Mouse (Mus musculus) neural tube, embryonic 14.5 days (tissue): ENCODE measurements around the gene Lgals3. TPM values are rescaled to one million over a fixed set of nuclear protein-coding genes. Genes with fewer than 3 reads are reported as not detected.
A peak's percentile ranks its signal among the peaks of the same experiment; 100 is the strongest.

ENCODE experiments used
- ATAC-seq: fragments of 200-750 bp; cut with Nextera tagmentation; 2 replicates; pipeline ENCODE4 v1.8.0; 2017; ENCODE audit warnings: low read depth, mild to moderate bottlenecking, moderate TSS enrichment, moderate library complexity
- H3K27ac ChIP-seq: fragments of 300-500 bp; sonication (generic); 2 replicates; pipeline ENCODE4 v1.5.1; 2014; ENCODE audit warnings: low read depth, mild to moderate bottlenecking, control low read depth, low read length, moderate library complexity, mixed read lengths
- H3K27me3 ChIP-seq: fragments of 300-500 bp; sonication (generic); 2 replicates; pipeline ENCODE4 v1.6.1; 2014; ENCODE audit warnings: low read length; ENCODE audit not compliant: control insufficient read depth, insufficient read depth
- H3K36me3 ChIP-seq: fragments of 300-500 bp; sonication (generic); 2 replicates; pipeline ENCODE4 v1.6.1; 2014; ENCODE audit warnings: low read length, mixed read lengths; ENCODE audit not compliant: control insufficient read depth, insufficient read depth
- H3K4me1 ChIP-seq: fragments of 300-500 bp; sonication (generic); 2 replicates; pipeline ENCODE4 v1.6.1; 2014; ENCODE audit warnings: low read length; ENCODE audit not compliant: control insufficient read depth, insufficient read depth
- H3K4me2 ChIP-seq: fragments of 300-500 bp; sonication (generic); 2 replicates; pipeline ENCODE4 v1.6.1; 2014; ENCODE audit warnings: mild to moderate bottlenecking, low read depth, low read length, control low read depth
- H3K4me3 ChIP-seq: fragments of 300-500 bp; sonication (generic); 2 replicates; pipeline ENCODE4 v1.5.1; 2014; ENCODE audit warnings: low read depth, low read length, control low read depth, mixed read lengths
- H3K9ac ChIP-seq: fragments of 300-500 bp; sonication (generic); replicated peaks from 2 replicates; pipeline ENCODE4 v1.6.1; 2014; ENCODE audit warnings: low read depth, mild to moderate bottlenecking, control low read depth, low read length, mixed read lengths
- H3K9me3 ChIP-seq: fragments of 300-500 bp; sonication (generic); 2 replicates; pipeline ENCODE4 v1.6.1; 2016; ENCODE audit warnings: low read length; ENCODE audit not compliant: control insufficient read depth
- WGBS: fragments of 180-500 bp; shearing (Covaris S2); extraction: QIAGEN DNeasy Blood & Tissue Kit; methylation state at CpG from one replicate; pipeline ENCODE4 v1.1.7; 2014; 5-methylcytosine and 5-hydroxymethylcytosine counted together
- polyA plus RNA-seq: library from polyadenylated mRNA; unstranded; fragments of >200 nt; fragmentation: Nextera tagmentation; extraction: Ambion mirVana; gene quantifications from 2 replicates; pipeline ENCODE4 v1.2.1, GENCODE M21; 2014

The Lgals3 gene
- polyA plus RNA-seq, 1 experiment from 2014 or later: 2.2 TPM

GRCm38 (mm10) chr14:47402735-47403134 lies 35.2 kb downstream of the Lgals3 start:
- 94% methylated on average over 8 of the region's 8 CpGs for WGBS
- Histone ChIP-seq H3K4me2 (no peak overlapping the region), H3K4me3 (no peak overlapping the region), H3K27me3 (no peaks in the 10 kb centered on the region), H3K36me3 (no peaks in the 10 kb centered on the region), H3K27ac (no peak overlapping the region), H3K9me3 (no peaks in the 10 kb centered on the region), H3K4me1 (no peaks in the 10 kb centered on the region), H3K9ac (no peak overlapping the region)
- ATAC-seq: no peak

DNA sequence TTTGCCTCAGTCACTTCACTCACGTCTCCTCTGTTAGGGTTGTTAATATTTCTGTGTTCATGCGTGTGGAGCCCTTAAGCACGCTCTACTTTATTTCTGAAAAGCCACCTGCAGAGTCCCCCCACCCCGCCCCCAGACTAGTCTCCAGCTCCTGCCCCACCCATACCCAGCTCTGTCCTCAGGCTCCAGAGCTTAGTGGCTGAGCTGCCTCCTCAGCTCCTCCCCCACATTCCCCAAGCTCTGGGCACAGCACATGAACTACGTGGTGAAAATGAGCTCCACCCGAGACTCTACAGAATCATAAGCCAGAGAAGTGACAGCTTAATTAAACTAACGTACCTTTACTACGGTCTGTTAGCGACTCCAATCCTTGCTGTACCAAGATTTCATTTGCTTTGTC lies 38.4 kb downstream of the Lgals3 start:
- H3K36me3 ChIP-seq: no peaks in the 10 kb centered on the region

GRCm38 (mm10) chr14:47417346-47417745 lies 49.8 kb downstream of the Lgals3 start:
- H3K36me3 ChIP-seq: no peaks in the 10 kb centered on the region
- H3K9ac ChIP-seq: no peak overlapping the region
- H3K27ac ChIP-seq: no peak overlapping the region
- no peaks in the 10 kb centered on the region for H3K27me3 ChIP-seq
- H3K4me2 ChIP-seq: peak overlapping the region; percentile 62
- WGBS: 33% methylated on average over 3 of the region's 3 CpGs
- peaks cover 4% of the 10 kb centered on the region; the same call in 1 of the 2 replicates for H3K4me1 ChIP-seq
- ATAC-seq: no peak
- H3K4me3 ChIP-seq: peak overlapping the region; percentile 40
- H3K9me3 ChIP-seq: no peaks in the 10 kb centered on the region

More for the DNA sequence above, 38.4 kb downstream of the Lgals3 start:
- Histone ChIP-seq H3K9me3 (no peaks in the 10 kb centered on the region), H3K27me3 (no peaks in the 10 kb centered on the region), H3K27ac (no peak overlapping the region), H3K4me3 (no peak overlapping the region), H3K9ac (no peak overlapping the region), H3K4me2 (no peak overlapping the region), H3K4me1 (no peaks in the 10 kb centered on the region)
- ATAC-seq: no peak
- WGBS: 90% methylated on average over 9 of the region's 9 CpGs

DNA sequence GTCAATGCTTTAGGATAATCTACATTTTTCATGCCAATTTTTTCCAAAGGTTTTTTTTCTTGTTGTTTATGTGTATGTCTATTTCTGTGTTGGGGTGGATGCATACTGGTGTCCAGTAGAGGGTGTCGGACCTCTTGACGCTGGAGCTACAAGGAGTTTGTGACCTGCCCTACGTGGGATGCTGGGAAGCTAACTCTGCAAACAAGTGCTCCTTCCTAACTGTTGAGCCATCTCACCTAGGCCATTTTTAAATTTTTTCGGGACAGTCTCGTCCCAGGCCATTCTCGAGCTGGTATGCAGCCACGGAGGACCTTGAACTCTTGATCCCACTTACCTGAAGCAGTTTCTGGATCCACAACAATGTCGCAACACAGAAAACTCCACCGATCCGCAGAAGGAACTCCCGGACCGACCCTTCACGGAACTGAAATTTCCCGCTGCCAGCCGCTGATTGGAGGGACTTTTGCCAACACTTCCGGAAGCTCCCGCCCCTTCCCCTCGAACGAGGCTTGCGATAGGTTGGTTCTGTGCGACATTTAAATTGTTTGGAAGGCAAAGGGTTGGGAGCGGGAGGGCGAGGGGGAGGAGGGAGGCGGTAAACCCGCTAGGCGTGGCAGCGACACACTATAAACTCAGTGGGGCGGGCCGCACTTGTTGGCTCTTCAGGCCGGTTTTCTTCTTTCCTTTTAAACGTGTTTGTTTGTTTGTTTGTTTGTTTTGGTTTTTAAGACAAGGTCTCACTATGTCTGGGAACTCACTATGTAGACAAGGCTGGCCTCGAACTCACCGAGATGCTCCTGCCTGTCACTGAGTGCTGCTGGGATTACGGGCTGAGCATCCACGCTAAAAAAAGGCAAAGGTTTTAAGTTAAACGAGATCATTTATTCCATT lies 50.5 kb downstream of the Lgals3 start, which contains the start of gene Dlgap5:
Gene Dlgap5, minus strand, starts transcription at position 633 of the 891 bp plus-strand sequence.
- H3K4me3 ChIP-seq: peak within 1 kb of the TSS; percentile 40
- no peaks in the 10 kb centered on the region for H3K9me3 ChIP-seq
- H3K9ac ChIP-seq: no peak within 1 kb of the TSS
- peak within 1 kb of the TSS; percentile 62 for H3K4me2 ChIP-seq
- H3K27me3 ChIP-seq: no peaks in the 10 kb centered on the region
- H3K4me1 ChIP-seq: peaks cover 4% of the 10 kb centered on the region; the same call in 1 of the 2 replicates
- peak; percentile 99 for ATAC-seq
- no peak within 1 kb of the TSS for H3K27ac ChIP-seq
- 2% methylated on average over 36 of the region's 36 CpGs for WGBS
- no peaks in the 10 kb centered on the region for H3K36me3 ChIP-seq

- no peaks in the 10 kb centered on the region for H3K27me3 ChIP-seq
- no peak overlapping the region for H3K27ac ChIP-seq
- 53% methylated on average over 5 of the region's 5 CpGs for WGBS
- peak overlapping the region; percentile 40 for H3K4me3 ChIP-seq
- no peaks in the 10 kb centered on the region for H3K36me3 ChIP-seq
- peaks cover 4% of the 10 kb centered on the region; the same call in 1 of the 2 replicates for H3K4me1 ChIP-seq
- ATAC-seq: no peak; the same call in 1 of the 2 replicates
- no peaks in the 10 kb centered on the region for H3K9me3 ChIP-seq
- H3K4me2 ChIP-seq: peak overlapping the region; percentile 62; the same call in 1 of the 2 replicates
- no peak overlapping the region for H3K9ac ChIP-seq
These were observed 51.1 kb downstream of the Lgals3 start for GRCm38 (mm10) chr14:47418666-47418991.

GRCm38 (mm10) chr14:47419034-47419625 lies 51.6 kb downstream of the Lgals3 start:
- no peak overlapping the region for H3K4me2 ChIP-seq
- H3K9ac ChIP-seq: no peak overlapping the region
- WGBS: 83% methylated on average over 9 of the region's 9 CpGs
- no peak for ATAC-seq
- peaks cover 4% of the 10 kb centered on the region; the same call in 1 of the 2 replicates for H3K4me1 ChIP-seq
- no peak overlapping the region for H3K4me3 ChIP-seq
- H3K27ac ChIP-seq: no peak overlapping the region
- H3K27me3 ChIP-seq: no peaks in the 10 kb centered on the region
- H3K9me3 ChIP-seq: no peaks in the 10 kb centered on the region
- no peaks in the 10 kb centered on the region for H3K36me3 ChIP-seq

DNA sequence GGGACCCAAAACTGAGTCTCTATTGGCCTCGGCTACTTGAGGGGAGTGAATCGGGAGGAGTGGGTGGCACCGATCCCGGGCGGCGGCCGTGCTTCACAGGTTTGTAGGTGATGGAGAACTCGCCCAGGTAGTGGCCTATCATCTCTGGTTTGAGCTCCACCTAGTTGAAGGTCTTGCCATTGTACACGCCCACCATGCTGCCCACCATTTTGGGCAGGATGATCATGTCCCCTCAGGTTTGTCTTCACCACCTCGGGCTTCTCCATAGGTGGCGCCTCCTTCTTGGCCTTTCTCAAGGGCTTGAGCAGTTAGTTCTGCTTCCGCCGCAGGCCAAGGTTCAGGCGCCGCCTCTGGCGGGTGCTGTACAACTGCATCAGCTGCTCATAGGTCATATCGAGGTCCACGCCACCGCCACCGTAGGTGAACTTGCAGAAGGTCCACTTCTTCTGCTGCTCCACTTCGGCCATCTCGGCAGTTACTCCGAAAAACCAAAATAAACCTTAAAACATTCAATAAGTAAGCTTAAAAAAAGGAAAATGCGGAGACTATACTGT lies 52.2 kb downstream of the Lgals3 start:
- Histone ChIP-seq H3K9me3 (no peaks in the 10 kb centered on the region), H3K4me1 (peaks cover 4% of the 10 kb centered on the region; the same call in 1 of the 2 replicates), H3K27ac (no peak overlapping the region), H3K4me2 (no peak overlapping the region), H3K4me3 (no peak overlapping the region), H3K36me3 (no peaks in the 10 kb centered on the region), H3K9ac (no peak overlapping the region), H3K27me3 (no peaks in the 10 kb centered on the region)
- ATAC-seq: no peak
- WGBS: 94% methylated on average over 24 of the region's 24 CpGs

DNA sequence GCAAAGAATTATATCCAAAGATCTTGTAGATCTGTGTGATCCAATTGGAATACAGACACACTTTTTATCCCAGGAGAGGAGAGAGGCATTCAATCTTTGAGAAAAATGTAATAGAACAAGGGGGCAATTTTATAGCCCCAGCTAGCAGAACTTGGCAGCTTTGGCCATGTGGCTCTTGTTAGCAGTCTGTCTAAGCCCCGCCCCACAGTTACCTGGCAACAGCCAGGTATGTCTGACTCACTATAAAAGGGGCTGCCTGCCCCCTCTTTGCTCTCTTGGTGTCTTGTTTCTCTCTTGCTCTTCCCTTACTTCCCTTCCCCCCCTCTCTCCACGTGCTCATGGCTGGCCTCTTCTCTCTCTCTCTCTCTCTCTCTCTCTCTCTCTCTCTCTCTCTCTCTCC lies 54.1 kb downstream of the Lgals3 start:
- H3K36me3 ChIP-seq: no peaks in the 10 kb centered on the region
- 48% methylated on average over 2 of the region's 2 CpGs for WGBS
- peaks cover 4% of the 10 kb centered on the region; the same call in 1 of the 2 replicates for H3K4me1 ChIP-seq
- no peak overlapping the region for H3K4me3 ChIP-seq
- no peak overlapping the region for H3K4me2 ChIP-seq
- no peak overlapping the region for H3K27ac ChIP-seq
- no peaks in the 10 kb centered on the region for H3K27me3 ChIP-seq
- no peak overlapping the region for H3K9ac ChIP-seq
- no peak for ATAC-seq
- no peaks in the 10 kb centered on the region for H3K9me3 ChIP-seq

DNA sequence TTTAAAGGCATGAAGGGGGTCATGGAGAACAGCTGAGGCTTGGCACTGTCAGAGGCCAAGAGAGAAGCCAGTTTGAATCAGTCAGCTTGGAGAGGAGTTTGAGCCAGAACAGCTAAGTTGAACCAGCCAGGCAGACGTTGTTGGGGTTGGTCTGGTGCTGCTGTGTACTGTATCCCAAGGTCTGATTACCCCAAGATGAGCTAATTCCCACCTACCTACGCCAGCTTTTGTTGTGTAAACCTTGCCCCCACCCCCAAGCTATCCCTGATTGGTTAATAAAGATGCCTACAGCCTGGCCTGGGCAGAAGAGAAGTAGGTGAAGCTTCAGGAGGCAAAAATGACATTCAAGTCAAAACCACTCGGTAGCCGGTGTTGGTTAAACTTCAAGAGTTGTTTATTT lies 54.9 kb downstream of the Lgals3 start:
- Histone ChIP-seq H3K4me2 (no peak overlapping the region), H3K4me3 (no peak overlapping the region), H3K36me3 (no peaks in the 10 kb centered on the region), H3K27me3 (no peaks in the 10 kb centered on the region), H3K9ac (no peak overlapping the region), H3K27ac (no peak overlapping the region), H3K9me3 (no peaks in the 10 kb centered on the region), H3K4me1 (peaks cover 3% of the 10 kb centered on the region; the same call in 1 of the 2 replicates)
- 69% methylated on average over 4 of the region's 4 CpGs for WGBS
- ATAC-seq: no peak
